Mouse (Mus musculus): Measurements from ENCODE around the gene Slc16a14. TPM values are rescaled to one million over a fixed set of nuclear protein-coding genes. Genes with fewer than 3 reads are reported as not detected.

The Slc16a14 gene
- polyA plus RNA-seq, 2 experiments = not detected

- Histone ChIP-seq H3K9me3 (ENCODE audit: control insufficient read depth, low read length) (no peaks in the 10 kb centered on the region), H3K9ac (replicated peaks) (no peak overlapping the region), H3K36me3 (replicated peaks; ENCODE audit: control insufficient read depth, insufficient read depth, low read depth) (no peaks in the 10 kb centered on the region), H3K4me3 (ENCODE audit: insufficient read depth in 1 of 2, low read depth in 2 of 2, low read length in 2 of 2) (no peak overlapping the region), H3K27ac (no peak overlapping the region), H3K4me2 (ENCODE audit: low read depth) (no peak overlapping the region), H3K4me1 (replicated peaks; ENCODE audit: control insufficient read depth in 2 of 2, insufficient read depth in 2 of 2, low read length in 1 of 2) (peaks cover 4 to 12% of the 10 kb centered on the region in 2 experiments; a peak in 2 of 4 replicates), H3K27me3 (ENCODE audit: control insufficient read depth, insufficient read depth, low read length) (no peaks in the 10 kb centered on the region)
- 50% methylated on average over 6 of the region's 6 CpGs for WGBS (ENCODE audit: insufficient replicate concordance)
- DNase-seq (ENCODE audit: low read depth in 3 of 3, low spot score in 3 of 3) (no peak), ATAC-seq (ENCODE audit: insufficient read depth) (no peak)
- TF ChIP-seq CTCF (IDR thresholded peaks at IDR 0.05; ENCODE audit: low read depth) (no peak), EP300 (IDR thresholded peaks at IDR 0.05; ENCODE audit: low read depth) (no peak)
Measured at GRCm38 (mm10) chr1:84871131-84871530, 63.8 kb downstream of the Slc16a14 start.

- H3K4me3 ChIP-seq (ENCODE audit: insufficient read depth in 1 of 2, low read depth in 2 of 2, low read length in 2 of 2) = no peak overlapping the region
- TF ChIP-seq EP300 (IDR thresholded peaks at IDR 0.05; ENCODE audit: low read depth) (no peak), CTCF (IDR thresholded peaks at IDR 0.05; ENCODE audit: low read depth) (peak; percentile 22; the same call in 1 of the 2 replicates)
- no peaks in the 10 kb centered on the region for H3K27me3 ChIP-seq (ENCODE audit: control insufficient read depth, insufficient read depth, low read length)
- no peak overlapping the region for H3K27ac ChIP-seq
- H3K9me3 ChIP-seq (ENCODE audit: control insufficient read depth, low read length) = no peaks in the 10 kb centered on the region
- H3K36me3 ChIP-seq (replicated peaks; ENCODE audit: control insufficient read depth, insufficient read depth, low read depth) = no peaks in the 10 kb centered on the region
- WGBS (ENCODE audit: insufficient replicate concordance) = 19% methylated on average over 7 of the region's 7 CpGs
- H3K4me1 ChIP-seq (replicated peaks; ENCODE audit: control insufficient read depth in 2 of 2, insufficient read depth in 2 of 2, low read length in 1 of 2) = peaks cover 4 to 14% of the 10 kb centered on the region in 2 experiments; a peak in 2 of 4 replicates
- DNase-seq (ENCODE audit: low read depth in 3 of 3, low spot score in 3 of 3) (no peak), ATAC-seq (ENCODE audit: insufficient read depth) (0 out of 2 replicates have a peak, but pooled peaks have one; percentile 40)
- peak overlapping the region; percentile 25; the same call in 1 of the 2 replicates for H3K4me2 ChIP-seq (ENCODE audit: low read depth)
- no peak overlapping the region for H3K9ac ChIP-seq (replicated peaks)
Measured at GRCm38 (mm10) chr1:84869498-84869897, 65.4 kb downstream of the Slc16a14 start.

- H3K27ac ChIP-seq = no peak overlapping the region
- no peak overlapping the region for H3K9ac ChIP-seq (replicated peaks)
- no peak overlapping the region for H3K4me3 ChIP-seq (ENCODE audit: insufficient read depth in 1 of 2, low read depth in 2 of 2, low read length in 2 of 2)
- 57% methylated on average over 4 of the region's 4 CpGs for WGBS (ENCODE audit: insufficient replicate concordance)
- no peaks in the 10 kb centered on the region for H3K9me3 ChIP-seq (ENCODE audit: control insufficient read depth, low read length)
- no peak for ATAC-seq (ENCODE audit: insufficient read depth)
- peaks cover 4 to 15% of the 10 kb centered on the region in 2 experiments; a peak in 2 of 4 replicates for H3K4me1 ChIP-seq (replicated peaks; ENCODE audit: control insufficient read depth in 2 of 2, insufficient read depth in 2 of 2, low read length in 1 of 2)
- H3K27me3 ChIP-seq (ENCODE audit: control insufficient read depth, insufficient read depth, low read length) = no peaks in the 10 kb centered on the region
- H3K4me2 ChIP-seq (ENCODE audit: low read depth) = no peak overlapping the region
- TF ChIP-seq CTCF (IDR thresholded peaks at IDR 0.05; ENCODE audit: low read depth) = no peak
- no peak for TF ChIP-seq EP300 (IDR thresholded peaks at IDR 0.05; ENCODE audit: low read depth)
- H3K36me3 ChIP-seq (replicated peaks; ENCODE audit: control insufficient read depth, insufficient read depth, low read depth) = no peaks in the 10 kb centered on the region
- no peak for DNase-seq (ENCODE audit: low read depth in 3 of 3, low spot score in 3 of 3)
Measured at GRCm38 (mm10) chr1:84868841-84869240, 66.1 kb downstream of the Slc16a14 start.

GRCm38 (mm10) chr1:84868311-84868710 lies 66.6 kb downstream of the Slc16a14 start:
- no peaks in the 10 kb centered on the region for H3K27me3 ChIP-seq (ENCODE audit: control insufficient read depth, insufficient read depth, low read length)
- DNase-seq (ENCODE audit: low read depth in 3 of 3, low spot score in 3 of 3) (no peak), ATAC-seq (ENCODE audit: insufficient read depth) (no peak)
- no peak overlapping the region for H3K4me2 ChIP-seq (ENCODE audit: low read depth)
- TF ChIP-seq CTCF (IDR thresholded peaks at IDR 0.05; ENCODE audit: low read depth) (no peak), EP300 (IDR thresholded peaks at IDR 0.05; ENCODE audit: low read depth) (no peak)
- no peak overlapping the region for H3K4me3 ChIP-seq (ENCODE audit: insufficient read depth in 1 of 2, low read depth in 2 of 2, low read length in 2 of 2)
- no peak overlapping the region for H3K27ac ChIP-seq
- peaks cover 4 to 15% of the 10 kb centered on the region in 2 experiments; a peak in 2 of 4 replicates for H3K4me1 ChIP-seq (replicated peaks; ENCODE audit: control insufficient read depth in 2 of 2, insufficient read depth in 2 of 2, low read length in 1 of 2)
- H3K36me3 ChIP-seq (replicated peaks; ENCODE audit: control insufficient read depth, insufficient read depth, low read depth) = no peaks in the 10 kb centered on the region
- no peak overlapping the region for H3K9ac ChIP-seq (replicated peaks)
- no peaks in the 10 kb centered on the region for H3K9me3 ChIP-seq (ENCODE audit: control insufficient read depth, low read length)

GRCm38 (mm10) chr1:84866706-84867230 lies 68.2 kb downstream of the Slc16a14 start:
- Histone ChIP-seq H3K4me3 (ENCODE audit: insufficient read depth in 1 of 2, low read depth in 2 of 2, low read length in 2 of 2) (no peak overlapping the region), H3K4me1 (replicated peaks; ENCODE audit: control insufficient read depth in 2 of 2, insufficient read depth in 2 of 2, low read length in 1 of 2) (peaks cover 4 to 12% of the 10 kb centered on the region in 2 experiments; a peak in 2 of 4 replicates), H3K9me3 (ENCODE audit: control insufficient read depth, low read length) (no peaks in the 10 kb centered on the region), H3K9ac (replicated peaks) (no peak overlapping the region), H3K27ac (no peak overlapping the region), H3K27me3 (ENCODE audit: control insufficient read depth, insufficient read depth, low read length) (no peaks in the 10 kb centered on the region), H3K36me3 (replicated peaks; ENCODE audit: control insufficient read depth, insufficient read depth, low read depth) (no peaks in the 10 kb centered on the region), H3K4me2 (ENCODE audit: low read depth) (no peak overlapping the region)
- DNase-seq (ENCODE audit: low read depth in 3 of 3, low spot score in 3 of 3) (no peak), ATAC-seq (ENCODE audit: insufficient read depth) (no peak)
- TF ChIP-seq CTCF (IDR thresholded peaks at IDR 0.05; ENCODE audit: low read depth) = 0 out of 2 replicates have a peak, but pooled peaks have one; percentile 14
- no peak for TF ChIP-seq EP300 (IDR thresholded peaks at IDR 0.05; ENCODE audit: low read depth)
- 86% methylated on average over 3 of the region's 3 CpGs for WGBS (ENCODE audit: insufficient replicate concordance)
